Mouse (Mus musculus): Measurements from ENCODE around the gene Utp3.
"Not testable (repeated sequence)": the region's sequence is repeated elsewhere in the genome, so short reads cannot be mapped to it uniquely, and the experiment has no call there.

Utp3 gene

GRCm38 (mm10) chr5:88554086-88554886 lies at the start of gene Utp3:
Gene Utp3, plus strand, starts transcription at chr5:88554462.
- DNase-seq (ENCODE audit: low spot score), result peak; percentile 100

- no peak for DNase-seq (ENCODE audit: low spot score)
These were observed 45.7 kb upstream of the Utp3 start for GRCm38 (mm10) chr5:88508555-88508954.

GRCm38 (mm10) chr5:88508990-88509389 lies 45.3 kb upstream of the Utp3 start:
- no peak for DNase-seq (ENCODE audit: low spot score)

GRCm38 (mm10) chr5:88519232-88519631 lies 35.0 kb upstream of the Utp3 start:
- DNase-seq (ENCODE audit: low spot score), result peak; percentile 86

- no peak for DNase-seq (ENCODE audit: low spot score)
These were observed 26.6 kb upstream of the Utp3 start, which contains the start of gene Jchain for GRCm38 (mm10) chr5:88527657-88528056. Gene Jchain, minus strand, starts transcription at chr5:88527891.

- peak; percentile 39 for DNase-seq (ENCODE audit: low spot score)
These were observed 23.4 kb upstream of the Utp3 start for GRCm38 (mm10) chr5:88530908-88531307.

GRCm38 (mm10) chr5:88534697-88535096 lies 19.6 kb upstream of the Utp3 start:
- no peak for DNase-seq (ENCODE audit: low spot score)

- no peak for DNase-seq (ENCODE audit: low spot score)
These were observed 13.4 kb upstream of the Utp3 start for GRCm38 (mm10) chr5:88540845-88541244.

- DNase-seq (ENCODE audit: low spot score), result peak; percentile 82
These were observed 11.5 kb upstream of the Utp3 start for GRCm38 (mm10) chr5:88542651-88543282.

- not testable (repeated sequence) for DNase-seq (ENCODE audit: low spot score)
These were observed 9.9 kb upstream of the Utp3 start for GRCm38 (mm10) chr5:88544411-88544810.

- no peak for DNase-seq (ENCODE audit: low spot score)
These were observed 8.7 kb upstream of the Utp3 start for GRCm38 (mm10) chr5:88545536-88545935.

- DNase-seq (ENCODE audit: low spot score), result no peak
These were observed 784 bp upstream of the Utp3 start for GRCm38 (mm10) chr5:88553271-88554085.

GRCm38 (mm10) chr5:88558991-88559390 lies 4.7 kb downstream of the Utp3 start:
- DNase-seq (ENCODE audit: low spot score), result no peak

- no peak for DNase-seq (ENCODE audit: low spot score)
These were observed 7.0 kb downstream of the Utp3 start for GRCm38 (mm10) chr5:88561080-88561814.

GRCm38 (mm10) chr5:88562863-88563780 lies 8.9 kb downstream of the Utp3 start:
- no peak for DNase-seq (ENCODE audit: low spot score)

GRCm38 (mm10) chr5:88564501-88565147 lies 10.4 kb downstream of the Utp3 start, which contains the start of gene Rufy3:
Gene Rufy3, plus strand, starts transcription at chr5:88565040.
- DNase-seq (ENCODE audit: low spot score), result peak; percentile 65

- DNase-seq (ENCODE audit: low spot score), result peak; percentile 70
These were observed 11.1 kb downstream of the Utp3 start for GRCm38 (mm10) chr5:88565148-88566033.

- DNase-seq (ENCODE audit: low spot score), result peak; percentile 68
These were observed 12.0 kb downstream of the Utp3 start for GRCm38 (mm10) chr5:88566034-88566841.
